Mouse (Mus musculus) hindbrain, embryonic 16.5 days (tissue): ENCODE data around the gene Cphx1. TPM values are rescaled to one million over a fixed set of nuclear protein-coding genes. Genes with fewer than 3 reads are reported as not detected.
A peak's percentile ranks its signal among the peaks of the same experiment; 100 is the strongest.
"Not testable (repeated sequence)": the region's sequence is repeated elsewhere in the genome, so short reads cannot be mapped to it uniquely, and the experiment has no call there.

ENCODE experiments used
- ATAC-seq: fragments of 200-750 bp; cut with Nextera tagmentation; 2 replicates; pipeline ENCODE4 v1.8.0; 2017; ENCODE audit warnings: moderate TSS enrichment, moderate library complexity
- H3K27ac ChIP-seq: fragments of 300-500 bp; sonication (generic); 2 replicates; pipeline ENCODE4 v1.5.1; 2014; ENCODE audit warnings: low read depth, mild to moderate bottlenecking, control low read depth, low read length, moderate library complexity
- H3K27me3 ChIP-seq: fragments of 300-500 bp; sonication (generic); replicated peaks from 2 replicates; pipeline ENCODE4 v1.6.1; 2014; ENCODE audit warnings: low read length; ENCODE audit not compliant: control insufficient read depth, insufficient read depth
- H3K36me3 ChIP-seq: fragments of 300-500 bp; sonication (generic); 2 replicates; pipeline ENCODE4 v1.6.1; 2014; ENCODE audit warnings: mild to moderate bottlenecking, low read length, moderate library complexity, mixed read lengths; ENCODE audit not compliant: control insufficient read depth, insufficient read depth
- H3K4me1 ChIP-seq: fragments of 300-500 bp; sonication (generic); 2 replicates; pipeline ENCODE4 v1.6.1; 2014; ENCODE audit warnings: low read depth, low read length; ENCODE audit not compliant: control insufficient read depth, insufficient read depth
- H3K4me2 ChIP-seq: fragments of 300-500 bp; sonication (generic); 2 replicates; pipeline ENCODE4 v1.6.1; 2014; ENCODE audit warnings: mild to moderate bottlenecking, low read length, control low read depth, moderate library complexity
- H3K4me3 ChIP-seq: fragments of 300-500 bp; sonication (generic); 2 replicates; pipeline ENCODE4 v1.5.1; 2014; ENCODE audit warnings: mild to moderate bottlenecking, low read length, control low read depth, moderate library complexity
- H3K9ac ChIP-seq: fragments of 300-500 bp; sonication (generic); 2 replicates; pipeline ENCODE4 v1.6.1; 2014; ENCODE audit warnings: low read depth, mild to moderate bottlenecking, control low read depth, low read length, moderate library complexity
- H3K9me3 ChIP-seq: fragments of 300-500 bp; sonication (generic); 2 replicates; pipeline ENCODE4 v1.6.1; 2014; ENCODE audit warnings: mild to moderate bottlenecking, low read length, moderate library complexity; ENCODE audit not compliant: control insufficient read depth
- WGBS: fragments of 180-500 bp; shearing (Covaris S2); extraction: QIAGEN DNeasy Blood & Tissue Kit; methylation state at CpG from one replicate; pipeline ENCODE4 v1.1.7; 2014; 5-methylcytosine and 5-hydroxymethylcytosine counted together
- polyA plus RNA-seq: library from polyadenylated mRNA; unstranded; fragments of >200 nt; fragmentation: Nextera tagmentation; extraction: Ambion mirVana; gene quantifications from 2 replicates; pipeline ENCODE4 v1.2.1, GENCODE M21; 2015

Cphx1 gene
- polyA plus RNA-seq, 1 experiment from 2014 or later: not detected

DNA sequence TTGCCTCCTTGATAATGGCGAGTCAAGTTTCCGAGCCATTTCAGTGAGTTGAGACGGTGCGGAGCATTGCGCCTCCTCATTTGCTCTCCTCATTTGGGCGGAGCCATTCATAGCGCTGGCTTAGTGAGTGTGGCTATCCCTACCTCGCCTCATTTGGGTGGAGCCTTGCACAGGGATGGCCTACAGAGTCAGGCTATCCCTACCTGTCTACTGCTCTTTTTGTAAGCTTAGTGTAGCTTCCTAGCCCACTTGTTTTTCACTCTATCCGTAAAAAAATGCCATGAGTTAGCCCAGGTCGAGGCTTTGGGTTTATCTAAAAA is 10.6 kb upstream of the Cphx1 start, which contains the start of gene Tmem254a:
Gene Tmem254a, minus strand, starts transcription at position 111 of the 320 bp plus-strand sequence.
- not testable (repeated sequence) for H3K4me3 ChIP-seq, H3K9me3 ChIP-seq, H3K4me1 ChIP-seq, H3K36me3 ChIP-seq, H3K4me2 ChIP-seq, H3K27ac ChIP-seq, H3K9ac ChIP-seq, H3K27me3 ChIP-seq
- WGBS: no CpG with 5 or more reads among the region's 10 CpGs
- peak; percentile 92 for ATAC-seq

GRCm38 (mm10) chr14:25936867-25937630 is 1.1 kb upstream of the Cphx1 start:
- no CpG with 5 or more reads among the region's 5 CpGs for WGBS
- H3K27me3 ChIP-seq, ATAC-seq, H3K9ac ChIP-seq, H3K4me2 ChIP-seq, H3K36me3 ChIP-seq, H3K27ac ChIP-seq, H3K9me3 ChIP-seq, H3K4me1 ChIP-seq, H3K4me3 ChIP-seq: not testable (repeated sequence)

DNA sequence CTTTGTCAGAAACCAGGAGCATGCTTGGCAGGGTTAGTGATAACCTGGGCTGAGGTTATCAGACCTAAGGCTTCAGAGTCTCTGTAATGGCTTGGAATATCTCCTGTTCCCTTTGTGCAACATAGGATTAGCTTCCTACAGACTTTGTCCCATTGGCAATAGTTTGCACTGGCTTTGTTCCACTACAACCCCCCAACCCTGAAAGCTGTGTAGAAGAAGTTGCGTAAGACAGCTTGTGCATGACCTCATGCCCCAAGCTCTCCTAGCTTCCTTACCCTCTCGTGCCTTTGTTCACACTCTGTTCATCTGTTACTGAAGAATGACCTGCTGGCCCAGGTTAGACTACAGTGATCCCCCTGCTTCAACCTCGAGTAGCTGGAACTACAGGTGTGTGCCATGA is 19.8 kb downstream of the Cphx1 start:
- WGBS: no CpG with 5 or more reads among the region's 3 CpGs
- ATAC-seq, H3K9me3 ChIP-seq: not testable (repeated sequence)

DNA sequence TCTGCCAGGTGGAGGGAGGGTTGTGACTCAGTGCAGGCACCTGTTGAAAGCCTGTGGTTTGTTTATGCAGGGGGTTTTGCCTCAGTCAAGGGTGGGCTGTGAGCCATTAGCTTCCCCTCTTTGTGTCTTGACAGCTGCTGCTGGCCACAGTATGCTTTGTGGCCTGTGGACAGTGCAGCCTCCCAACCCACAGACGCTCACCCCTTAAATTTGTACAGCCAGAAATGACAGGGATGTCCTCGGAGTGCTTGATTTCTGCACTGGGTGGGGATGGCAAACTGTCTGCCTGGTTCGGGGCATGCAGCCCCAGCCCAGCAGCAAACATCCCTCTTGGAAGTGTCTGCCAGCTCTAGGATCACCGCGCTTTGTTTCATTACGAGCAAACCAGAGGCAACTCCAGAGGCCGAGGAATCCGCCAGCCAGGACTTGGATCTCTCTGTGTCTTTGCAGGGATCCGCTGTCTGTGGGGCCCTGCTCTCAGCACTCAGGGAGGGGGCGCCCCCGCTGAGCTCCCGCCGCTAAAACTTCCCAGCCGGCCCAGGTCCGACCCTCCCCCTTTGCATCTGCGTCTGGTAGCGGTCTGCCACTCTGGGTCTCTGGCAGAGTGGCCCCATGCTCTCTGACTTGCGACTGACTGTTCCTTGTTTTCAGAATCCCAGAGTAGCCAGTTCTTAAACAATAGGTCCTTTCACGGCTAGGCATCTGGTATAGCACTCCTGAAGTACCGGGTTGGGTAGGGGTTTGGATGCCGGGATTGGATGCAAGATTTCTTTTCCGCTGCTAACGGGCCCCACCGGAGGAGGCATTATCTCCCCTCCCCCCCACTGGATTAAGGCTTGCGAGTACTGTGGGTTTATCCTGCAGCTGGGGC is 40.5 kb downstream of the Cphx1 start, which contains the start of gene Duxbl1:
Gene Duxbl1, plus strand, starts transcription at position 207 of the 871 bp plus-strand sequence.
- not testable (repeated sequence) for H3K9me3 ChIP-seq, H3K4me1 ChIP-seq, H3K27me3 ChIP-seq, H3K36me3 ChIP-seq, H3K9ac ChIP-seq
- H3K4me2 ChIP-seq: peak within 1 kb of the TSS; percentile 44
- H3K4me3 ChIP-seq: peak within 1 kb of the TSS; percentile 26; the same call in 1 of the 2 replicates
- peak within 1 kb of the TSS; percentile 70 for H3K27ac ChIP-seq
- no CpG with 5 or more reads among the region's 25 CpGs for WGBS
- peak; percentile 94 for ATAC-seq

More for the DNA sequence above, 19.8 kb downstream of the Cphx1 start:
- not testable (repeated sequence) for H3K4me2 ChIP-seq, H3K36me3 ChIP-seq, H3K27me3 ChIP-seq, H3K27ac ChIP-seq, H3K4me3 ChIP-seq, H3K9ac ChIP-seq, H3K4me1 ChIP-seq

GRCm38 (mm10) chr14:25979242-25979941 is 41.3 kb downstream of the Cphx1 start:
- peak overlapping the region; percentile 70 for H3K27ac ChIP-seq
- not testable (repeated sequence) for H3K27me3 ChIP-seq, H3K36me3 ChIP-seq, H3K9me3 ChIP-seq, H3K9ac ChIP-seq, H3K4me1 ChIP-seq
- ATAC-seq: peak; percentile 66
- WGBS: 0% methylated on average over 6 of the region's 13 CpGs
- H3K4me2 ChIP-seq: peak overlapping the region; percentile 44
- H3K4me3 ChIP-seq: peak overlapping the region; percentile 26; the same call in 1 of the 2 replicates

DNA sequence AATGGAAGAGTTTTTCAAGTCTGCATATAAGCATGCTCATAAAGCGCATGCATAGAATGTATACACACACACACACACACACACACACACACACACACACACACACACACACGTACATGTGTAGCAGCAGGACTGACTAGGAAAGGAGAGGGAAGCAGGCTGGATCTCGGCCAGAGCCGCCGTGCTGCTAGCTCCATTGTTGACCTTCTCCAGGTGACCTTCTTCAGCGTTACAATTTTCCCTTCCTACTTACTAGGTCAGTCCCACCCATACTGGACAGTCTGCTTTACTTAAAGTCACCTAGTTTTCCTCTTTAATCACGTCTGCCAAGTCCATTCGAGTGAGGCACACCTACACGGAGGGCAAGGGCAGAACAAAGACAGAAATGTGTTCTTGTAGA is 43.8 kb downstream of the Cphx1 start:
- not testable (repeated sequence) for H3K9ac ChIP-seq, H3K4me2 ChIP-seq, H3K27ac ChIP-seq, H3K27me3 ChIP-seq, H3K36me3 ChIP-seq, ATAC-seq, H3K4me3 ChIP-seq, H3K9me3 ChIP-seq, H3K4me1 ChIP-seq
- WGBS: 52% methylated on average over 5 of the region's 9 CpGs

Other genes with a start within 250 kb of the Cphx1 start
- 34.6 and 45.4 TPM in 2 replicates for gene Ppif, start 244.2 kb upstream of the Cphx1 start, polyA plus RNA-seq
- 10.1 and 17.2 TPM in 2 replicates for gene Zcchc24, start 169.3 kb upstream of the Cphx1 start, polyA plus RNA-seq
- 3.1 and 4.0 TPM in 2 replicates for gene Anxa11, start 96.1 kb upstream of the Cphx1 start, polyA plus RNA-seq
- not detected in 2 replicates for gene Plac9a, start 35.2 kb upstream of the Cphx1 start, polyA plus RNA-seq
- 4.7 and 6.7 TPM in 2 replicates for gene Tmem254a, start 10.6 kb upstream of the Cphx1 start, polyA plus RNA-seq
- 1.3 and 1.7 TPM in 2 replicates for gene Duxbl1, start 40.3 kb downstream of the Cphx1 start, polyA plus RNA-seq
- 8.4 and 8.6 TPM in 2 replicates for gene Gm9780, start 104.4 kb downstream of the Cphx1 start, polyA plus RNA-seq
- 31.1 and 32.6 TPM in 2 replicates for gene Tmem254c, start 129.1 kb downstream of the Cphx1 start, polyA plus RNA-seq
- not detected in 2 replicates for gene Cphx2, start 143.2 kb downstream of the Cphx1 start, polyA plus RNA-seq
- not detected in 2 replicates for gene Cphx3, start 144.0 kb downstream of the Cphx1 start, polyA plus RNA-seq
- 1.0 and 1.3 TPM in 2 replicates for gene Duxbl2, start 180.0 kb downstream of the Cphx1 start, polyA plus RNA-seq
- 6.0 and 12.7 TPM in 2 replicates for gene Plac9b, start 244.2 kb downstream of the Cphx1 start, polyA plus RNA-seq